Mouse (Mus musculus) C2C12 (cell line): ENCODE measurements at regions not wholly inside any gene's neighbourhood (a gene's known extent, or its start where the extent isn't known, plus 50 kb on each side); places are given as distances from the start of the nearest gene placed in this dataset.

Source experiments
- CTCF ChIP-seq: IDR thresholded peaks from one replicate; pipeline ENCODE4 v1.5.1; 2011; ENCODE audit not compliant: control insufficient read depth, insufficient read depth, insufficient read length
- MYOD1 ChIP-seq: IDR thresholded peaks from one replicate; pipeline ENCODE4 v1.6.1; 2011; ENCODE audit warnings: low read depth; ENCODE audit not compliant: control insufficient read depth, insufficient read length
- USF1 ChIP-seq: IDR thresholded peaks from one replicate; pipeline ENCODE4 v1.6.1; 2011; ENCODE audit warnings: low read depth, mild to moderate bottlenecking, control low read depth, moderate library complexity

- no peak for TF ChIP-seq CTCF
- no peak for TF ChIP-seq USF1
- no peak for TF ChIP-seq MYOD1
These were observed 223.9 kb downstream of the Mroh4 start for GRCm38 (mm10) chr15:74412261-74412660.
